Mouse (Mus musculus) cerebellum, postnatal 10 days (tissue): Measurements from ENCODE around the gene Sit1.
"Not testable (repeated sequence)": the region's sequence is repeated elsewhere in the genome, so short reads cannot be mapped to it uniquely, and the experiment has no call there.

ENCODE experiments used
- DNase-seq, 2 experiments: peaks; one replicate each; pipeline ENCODE4 v3.0.0; 2021; ENCODE audit warnings: mixed read lengths in 2 of 2

Gene Sit1

DNA sequence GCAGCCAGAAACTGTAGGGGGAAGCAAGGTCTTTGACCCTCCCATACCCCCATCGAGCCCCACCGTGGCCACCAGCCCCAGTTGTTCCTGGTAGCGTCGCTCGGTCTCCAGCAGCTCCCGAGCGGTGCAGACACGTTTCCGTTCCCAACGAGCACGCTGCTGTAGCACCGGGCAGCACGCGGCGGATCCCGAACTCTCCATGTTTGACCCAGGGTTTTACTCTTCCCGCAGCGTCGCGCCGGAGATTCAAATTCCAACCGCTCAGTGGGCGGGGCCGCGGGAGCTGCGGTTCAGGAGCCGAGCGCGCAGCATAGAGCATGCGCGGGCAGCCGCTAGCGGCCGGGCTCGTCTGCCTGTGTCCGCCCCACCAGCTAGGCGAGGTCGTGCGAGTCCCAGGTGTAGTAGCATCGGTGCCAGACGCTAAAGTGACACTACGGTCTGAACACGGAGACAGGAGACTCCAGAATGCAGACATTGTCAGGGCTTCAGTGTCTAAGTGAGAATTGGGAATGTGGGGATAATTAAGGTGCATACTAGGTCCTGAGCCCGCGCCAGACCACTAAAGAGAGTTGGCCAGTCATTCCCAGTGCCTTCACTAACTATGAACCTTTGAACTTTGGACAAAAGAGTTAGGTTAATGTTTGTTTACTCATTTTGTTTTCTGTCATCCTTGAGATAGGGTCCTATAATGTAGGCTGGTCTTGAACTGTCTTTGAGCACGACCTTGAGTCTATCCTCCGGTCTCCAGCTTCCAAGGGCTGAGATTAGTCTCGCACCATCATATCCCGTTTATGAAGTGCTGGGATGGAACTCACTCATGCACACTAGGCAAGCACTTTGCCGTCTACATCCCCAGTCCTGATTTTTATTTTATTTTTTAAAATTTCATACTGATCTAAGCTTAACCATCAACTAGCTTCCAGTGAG, 16.1 kb upstream of the Sit1 start, which contains the start of gene Arhgef39:
TSS of gene Arhgef39 (minus strand) at position 289 of the 927 bp plus-strand sequence.
- peak; percentile 88 to 91 for DNase-seq

DNA sequence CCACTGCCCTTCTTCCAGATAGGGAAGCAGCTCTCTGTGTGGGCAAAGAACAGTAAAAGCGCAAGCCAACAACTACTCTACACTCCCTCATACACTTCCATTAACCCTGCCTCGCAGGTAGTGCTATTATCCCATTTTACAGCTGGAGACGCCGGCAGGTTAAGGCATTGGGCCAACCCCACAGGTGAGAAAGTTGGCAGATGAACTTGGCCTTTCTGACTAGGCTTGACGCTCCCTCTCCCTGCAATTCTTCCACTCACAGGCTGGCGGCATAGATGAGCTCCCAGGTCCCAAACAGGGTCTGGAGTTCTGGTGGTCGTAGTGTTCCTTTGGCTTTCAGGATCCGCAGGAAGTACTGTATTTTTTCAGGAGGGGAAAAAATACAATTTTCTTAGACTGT, 15.4 kb upstream of the Sit1 start:
- DNase-seq, result peak; percentile 71 to 72

GRCm38 (mm10) chr4:43497946-43498345, 14.4 kb upstream of the Sit1 start:
- no peak for DNase-seq

DNA sequence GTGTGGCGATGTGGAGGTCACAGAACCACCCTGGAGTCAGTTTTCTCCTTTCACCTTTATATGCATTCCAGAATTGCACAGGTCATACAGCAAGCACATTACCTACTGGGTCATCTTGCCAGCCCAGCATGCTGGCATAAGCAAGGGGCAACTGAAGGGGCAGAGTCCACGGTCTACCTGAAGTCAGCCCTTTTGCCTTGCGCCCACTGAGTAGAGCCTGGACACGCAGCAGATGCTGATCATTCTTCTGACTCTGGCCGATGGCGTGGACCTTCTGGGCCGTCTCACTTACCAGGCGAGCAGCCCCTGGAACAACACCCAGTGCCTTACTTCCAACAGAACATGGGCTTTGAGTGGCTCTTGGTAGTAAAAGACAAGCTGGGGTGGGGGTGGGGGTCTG, 13.9 kb upstream of the Sit1 start:
- DNase-seq, result no peak

- no peak for DNase-seq
Observed at GRCm38 (mm10) chr4:43496587-43496986, 13.1 kb upstream of the Sit1 start.

DNA sequence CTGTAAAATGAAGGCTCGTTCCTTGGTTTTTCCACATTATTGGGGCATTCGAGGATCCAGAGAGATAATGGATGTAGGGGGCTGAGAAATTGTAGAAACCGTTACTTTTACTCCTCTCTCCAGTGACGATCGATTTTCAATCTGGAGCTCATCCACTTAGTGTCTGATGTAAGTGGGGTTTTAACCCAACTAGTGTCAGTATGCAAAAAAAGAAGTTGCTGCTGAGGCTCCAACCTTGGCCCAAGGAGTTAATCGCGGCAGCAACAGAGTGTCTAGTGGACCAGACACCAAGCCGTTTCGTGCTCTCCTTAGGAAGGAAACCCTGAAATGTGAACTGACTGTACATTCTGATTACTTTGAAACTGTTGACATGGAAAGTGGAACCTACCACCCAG, 10.3 kb upstream of the Sit1 start:
- DNase-seq, result peak; percentile 17 to 31

DNA sequence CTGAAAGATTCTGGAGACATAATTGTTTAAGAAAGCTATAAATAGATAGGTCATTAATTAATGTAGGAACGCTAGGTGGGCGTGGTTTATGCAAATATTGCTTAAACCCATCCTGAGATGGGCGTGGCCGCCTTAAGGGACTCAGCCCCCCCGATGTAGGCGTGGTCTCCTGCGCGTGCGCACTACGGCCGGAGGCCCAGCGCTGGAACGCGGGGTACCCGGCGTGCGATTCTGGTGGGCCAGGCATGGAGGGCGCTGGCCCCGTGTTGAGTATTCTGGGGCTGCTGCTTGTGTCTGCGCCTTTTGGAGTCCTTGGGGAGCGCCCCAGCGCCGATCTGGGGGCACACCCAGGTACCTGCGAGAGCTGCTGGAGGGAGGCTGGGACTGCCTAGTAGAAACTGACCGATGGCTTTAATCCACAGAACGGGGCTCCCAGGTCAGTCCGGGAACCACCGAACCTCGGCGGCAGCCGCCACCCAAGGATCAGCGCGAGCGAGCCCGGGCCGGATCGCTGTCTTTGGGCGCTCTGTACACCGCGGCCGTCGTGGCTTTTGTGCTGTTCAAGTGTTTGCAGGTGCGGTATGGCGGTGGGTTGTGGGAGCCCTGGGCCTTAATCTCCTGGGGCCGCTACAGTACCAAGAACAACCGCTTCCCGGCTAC, 9.8 kb upstream of the Sit1 start:
- DNase-seq, result peak; percentile 99

GRCm38 (mm10) chr4:43492821-43493185, 9.3 kb upstream of the Sit1 start, which contains the start of gene Ccdc107:
Gene Ccdc107, plus strand, starts transcription at chr4:43492900.
- DNase-seq, result peak; percentile 91 to 97

- peak in 1 of 2 experiments; percentile 23 for DNase-seq
Observed at GRCm38 (mm10) chr4:43492101-43492820, 8.7 kb upstream of the Sit1 start.

DNA sequence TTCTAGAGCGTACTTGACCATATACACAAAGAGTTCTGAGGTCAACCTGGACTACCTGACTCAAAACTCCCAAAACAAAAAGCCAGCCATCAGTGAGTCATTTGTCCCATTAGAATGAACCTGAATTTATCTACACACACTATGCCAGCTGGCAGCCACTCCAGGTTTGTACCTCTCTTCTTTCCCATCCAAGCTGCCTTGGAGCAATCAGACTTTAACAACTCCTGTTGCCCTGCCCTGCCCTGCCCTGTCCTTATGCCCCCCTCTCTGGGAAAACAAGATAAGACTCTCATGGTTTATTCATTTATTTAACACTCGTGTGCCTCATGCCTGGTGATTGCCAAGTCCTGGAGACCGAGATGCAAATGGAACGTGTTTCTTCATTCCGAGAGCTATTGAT, 7.3 kb upstream of the Sit1 start:
- DNase-seq, result no peak

GRCm38 (mm10) chr4:43489611-43490010, 6.1 kb upstream of the Sit1 start:
- no peak for DNase-seq

GRCm38 (mm10) chr4:43485666-43486065, 2.1 kb upstream of the Sit1 start:
- not testable (repeated sequence) for DNase-seq

DNA sequence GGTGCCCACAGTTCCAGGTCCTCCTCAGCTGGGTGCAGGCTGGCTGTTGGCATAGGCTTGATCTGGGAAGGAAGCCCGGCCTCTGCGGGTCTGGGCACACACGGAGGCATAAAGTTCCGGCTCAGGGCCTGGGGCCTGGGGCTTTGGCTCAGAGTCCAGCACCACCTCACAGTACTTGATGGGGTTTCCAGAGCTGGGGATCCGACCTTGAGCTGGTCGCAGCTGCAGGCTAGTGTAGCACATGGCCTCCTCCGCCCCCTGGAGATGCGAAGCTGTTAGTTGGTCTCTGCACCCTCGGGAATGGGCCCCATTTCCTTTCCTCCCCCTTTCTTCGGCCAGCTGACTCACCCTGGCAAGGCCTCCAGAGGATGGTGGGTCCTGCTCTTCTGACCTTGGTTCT, 943 bp downstream of the Sit1 start:
- peak; percentile 64 to 73 for DNase-seq

GRCm38 (mm10) chr4:43481894-43482456, 1.6 kb downstream of the Sit1 start:
- DNase-seq, result no peak

DNA sequence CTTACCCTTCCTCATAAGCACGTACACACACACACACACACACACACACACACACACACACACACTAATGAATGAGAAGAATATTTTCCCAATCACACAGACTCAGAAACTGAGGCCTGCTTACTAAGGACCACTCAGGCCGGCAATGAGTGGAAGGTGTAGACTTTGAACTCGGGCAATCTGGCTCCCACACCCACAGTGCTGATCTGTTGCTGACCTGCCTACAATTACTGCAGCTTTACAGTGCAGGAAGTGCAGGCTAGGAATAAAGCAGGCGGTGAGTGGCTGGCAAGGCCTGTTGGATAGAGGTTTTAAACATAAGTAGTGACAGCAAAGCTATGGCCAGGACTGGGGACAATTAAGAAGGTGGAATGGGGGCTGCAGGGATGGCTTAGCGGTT, 2.5 kb downstream of the Sit1 start:
- DNase-seq, result no peak

- peak; percentile 84 to 86 for DNase-seq
Observed at GRCm38 (mm10) chr4:43478906-43479832, 4.4 kb downstream of the Sit1 start.

GRCm38 (mm10) chr4:43478534-43478858, 5.0 kb downstream of the Sit1 start:
- no peak for DNase-seq

- peak; percentile 89 to 92 for DNase-seq
Observed at GRCm38 (mm10) chr4:43477857-43478533, 5.5 kb downstream of the Sit1 start.

GRCm38 (mm10) chr4:43476604-43477003, 6.9 kb downstream of the Sit1 start:
- no peak for DNase-seq

- DNase-seq, result no peak
Observed at GRCm38 (mm10) chr4:43473636-43474035, 9.9 kb downstream of the Sit1 start.

DNA sequence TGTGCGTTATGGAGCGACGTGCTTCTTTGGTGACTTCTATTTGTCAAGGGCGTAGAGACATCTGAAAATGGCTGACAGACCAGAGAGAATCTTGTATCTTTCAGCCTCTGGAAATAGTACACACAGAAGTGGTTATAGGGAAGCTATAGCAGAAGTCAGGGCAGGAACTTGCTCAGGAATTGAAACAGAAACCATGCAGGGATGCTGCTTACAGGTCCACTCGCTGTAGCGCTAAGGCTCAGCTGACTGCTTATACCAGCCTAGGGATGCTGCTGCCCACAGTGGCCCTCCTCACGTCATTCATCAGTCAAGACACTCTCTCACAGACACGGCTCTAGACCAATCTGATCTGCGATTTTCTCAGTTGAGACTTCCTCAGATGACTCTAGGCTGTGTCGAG, 13.2 kb downstream of the Sit1 start:
- DNase-seq, result no peak
